Mouse (Mus musculus) MEL (cell line): Measurements from ENCODE around the gene Fgd3. TPM values are rescaled to one million over a fixed set of nuclear protein-coding genes. Genes with fewer than 3 reads are reported as not detected.

Experiments used
- DNase-seq: peaks from one replicate; pipeline ENCODE4 v3.0.0; 2011; ENCODE audit warnings: low read depth, low spot score
- H3K27ac ChIP-seq: 2 replicates; pipeline ENCODE4 v1.5.1; 2012; ENCODE audit warnings: low read depth, mild to moderate bottlenecking, control low read depth, low read length, moderate library complexity; ENCODE audit not compliant: control insufficient read depth
- H3K27me3 ChIP-seq, 2 experiments: fragments of 150-350 bp in 1 of 2; sonication (generic) in 1 of 2; 2 replicates each; pipeline ENCODE4 v1.6.1; 2012; ENCODE audit warnings: low read length in 2 of 2, mild to moderate bottlenecking in 2 of 2, improper control_type of control experiment in 1 of 2, moderate library complexity in 1 of 2; ENCODE audit not compliant: insufficient read depth in 2 of 2, control insufficient read depth in 1 of 2
- H3K36me3 ChIP-seq, 2 experiments: 2 replicates each; pipeline ENCODE4 v1.6.1; 2012 to 2014; ENCODE audit warnings: low read length in 2 of 2, improper control_type of control experiment in 1 of 2, inconsistent platforms in 1 of 2, mild to moderate bottlenecking in 1 of 2; ENCODE audit not compliant: insufficient read depth in 2 of 2, control insufficient read depth in 1 of 2
- H3K4me1 ChIP-seq, 2 experiments: fragments of 150-350 bp in 1 of 2; sonication (generic) in 1 of 2; 2 replicates each; pipeline ENCODE4 v1.6.1; 2012; ENCODE audit warnings: low read length in 2 of 2, improper control_type of control experiment in 1 of 2, mild to moderate bottlenecking in 1 of 2; ENCODE audit not compliant: insufficient read depth in 2 of 2, control insufficient read depth in 1 of 2
- H3K4me3 ChIP-seq, 2 experiments: fragments of 150-350 bp in 1 of 2; sonication (generic) in 1 of 2; 2 replicates each; pipeline ENCODE4 v1.5.1; 2012; ENCODE audit warnings: low read depth in 2 of 2, low read length in 2 of 2, mild to moderate bottlenecking in 2 of 2, moderate library complexity in 2 of 2, control low read depth in 1 of 2, improper control_type of control experiment in 1 of 2; ENCODE audit not compliant: control insufficient read depth in 1 of 2, insufficient read depth in 1 of 2
- H3K79me2 ChIP-seq: 2 replicates; pipeline ENCODE4 v1.6.1; 2012; ENCODE audit warnings: mild to moderate bottlenecking, low read length, moderate library complexity; ENCODE audit not compliant: control insufficient read depth, poor library complexity, insufficient read depth
- H3K9ac ChIP-seq: 2 replicates; pipeline ENCODE4 v1.6.1; 2012; ENCODE audit warnings: low read depth, mild to moderate bottlenecking, control low read depth, low read length, moderate library complexity; ENCODE audit not compliant: control insufficient read depth, poor library complexity, severe bottlenecking
- H3K9me3 ChIP-seq: fragments of 150-350 bp; sonication (generic); replicated peaks from 2 replicates; pipeline ENCODE4 v1.6.1; 2012; ENCODE audit warnings: mild to moderate bottlenecking, low read length, improper control_type of control experiment, moderate library complexity; ENCODE audit not compliant: insufficient read depth
- BHLHE40 ChIP-seq: IDR thresholded peaks from 2 replicates; pipeline ENCODE4 v1.6.1; 2012; ENCODE audit warnings: low read depth, mild to moderate bottlenecking, inconsistent platforms, low read length, improper control_type of control experiment, borderline replicate concordance
- CHD1 ChIP-seq: IDR thresholded peaks from 2 replicates; pipeline ENCODE4 v1.6.1; 2012; ENCODE audit warnings: low read depth, mild to moderate bottlenecking, inconsistent platforms, low read length, improper control_type of control experiment
- ELF1 ChIP-seq: IDR thresholded peaks from 2 replicates; pipeline ENCODE4 v1.6.1; 2014; ENCODE audit warnings: low read depth, mild to moderate bottlenecking, inconsistent platforms, low read length, improper control_type of control experiment, moderate library complexity
- EP300 ChIP-seq, 2 experiments: IDR thresholded peaks; 2 replicates each; pipeline ENCODE4 v1.6.1; 2011; ENCODE audit warnings: improper control_type of control experiment in 2 of 2, low read length in 2 of 2, low read depth in 1 of 2, mild to moderate bottlenecking in 1 of 2
- ETS1 ChIP-seq: IDR thresholded peaks from 2 replicates; pipeline ENCODE4 v1.6.1; 2012; ENCODE audit warnings: low read depth, mild to moderate bottlenecking, inconsistent platforms, low read length, improper control_type of control experiment, moderate library complexity
- GATA1 ChIP-seq: IDR thresholded peaks from 2 replicates; pipeline ENCODE4 v1.6.1; 2011; ENCODE audit warnings: low read depth, low read length, improper control_type of control experiment
- HCFC1 ChIP-seq: IDR thresholded peaks from 2 replicates; pipeline ENCODE4 v1.6.1; 2012; ENCODE audit warnings: low read depth, mild to moderate bottlenecking, inconsistent platforms, low read length, improper control_type of control experiment, moderate library complexity
- KAT2A ChIP-seq: conservative IDR thresholded peaks from 2 replicates; pipeline ENCODE4 v1.6.1; 2012; ENCODE audit warnings: low read depth, low read length, improper control_type of control experiment, inconsistent platforms
- MAFK ChIP-seq: IDR thresholded peaks from 2 replicates; pipeline ENCODE4 v1.6.1; 2011; ENCODE audit warnings: low read depth, mild to moderate bottlenecking, low read length, improper control_type of control experiment, borderline replicate concordance
- MAX ChIP-seq: IDR thresholded peaks from 2 replicates; pipeline ENCODE4 v1.6.1; 2011; ENCODE audit warnings: low read length, improper control_type of control experiment
- MAZ ChIP-seq: IDR thresholded peaks from 2 replicates; pipeline ENCODE4 v1.6.1; 2012; ENCODE audit warnings: low read depth, mild to moderate bottlenecking, inconsistent platforms, low read length, improper control_type of control experiment
- MEF2A ChIP-seq: IDR thresholded peaks from 2 replicates; pipeline ENCODE4 v1.6.1; 2014; ENCODE audit warnings: low read depth, mild to moderate bottlenecking, inconsistent platforms, low read length, improper control_type of control experiment; ENCODE audit not compliant: poor library complexity, insufficient replicate concordance, severe bottlenecking; ENCODE audit errors: extremely low read depth
- MXI1 ChIP-seq: IDR thresholded peaks from 2 replicates; pipeline ENCODE4 v1.6.1; 2011; ENCODE audit warnings: mild to moderate bottlenecking, low read depth, low read length, improper control_type of control experiment
- MYC ChIP-seq: IDR thresholded peaks from 2 replicates; pipeline ENCODE4 v1.6.1; 2011; ENCODE audit warnings: low read depth, mild to moderate bottlenecking, low read length, improper control_type of control experiment, moderate library complexity
- NELFE ChIP-seq: IDR thresholded peaks from 2 replicates; pipeline ENCODE4 v1.6.1; 2011; ENCODE audit warnings: low read depth, low read length, improper control_type of control experiment
- POLR2A ChIP-seq, 2 experiments: IDR thresholded peaks; 2 replicates each; pipeline ENCODE4 v1.6.1; 2011 to 2012; ENCODE audit warnings: low read length in 2 of 2, mild to moderate bottlenecking in 2 of 2, control low read depth in 1 of 2, improper control_type of control experiment in 1 of 2, low read depth in 1 of 2, moderate library complexity in 1 of 2; ENCODE audit not compliant: control insufficient read depth in 1 of 2, insufficient read depth in 1 of 2, poor library complexity in 1 of 2
- POLR2AphosphoS2 ChIP-seq: IDR thresholded peaks from 2 replicates; pipeline ENCODE4 v1.6.1; 2011; ENCODE audit warnings: low read length, improper control_type of control experiment
- RCOR1 ChIP-seq: IDR thresholded peaks from 2 replicates; pipeline ENCODE4 v1.6.1; 2012; ENCODE audit warnings: low read depth, mild to moderate bottlenecking, inconsistent platforms, low read length, improper control_type of control experiment
- SIN3A ChIP-seq: IDR thresholded peaks from 2 replicates; pipeline ENCODE4 v1.6.1; 2012; ENCODE audit warnings: low read length, improper control_type of control experiment, inconsistent platforms
- SMC3 ChIP-seq: IDR thresholded peaks from 2 replicates; pipeline ENCODE4 v1.6.1; 2011; ENCODE audit warnings: low read depth, low read length, improper control_type of control experiment
- TAL1 ChIP-seq: IDR thresholded peaks from 2 replicates; pipeline ENCODE4 v1.6.1; 2012; ENCODE audit warnings: mild to moderate bottlenecking, inconsistent platforms, low read length, moderate library complexity, mixed read lengths
- TBP ChIP-seq: IDR thresholded peaks from 2 replicates; pipeline ENCODE4 v1.8.0; 2011; ENCODE audit warnings: low read depth, low read length, improper control_type of control experiment
- TCF12 ChIP-seq: IDR thresholded peaks from 2 replicates; pipeline ENCODE4 v1.6.1; 2014; ENCODE audit warnings: low read depth, mild to moderate bottlenecking, inconsistent platforms, low read length, improper control_type of control experiment, moderate library complexity
- UBTF ChIP-seq: IDR thresholded peaks from 2 replicates; pipeline ENCODE4 v1.6.1; 2012; ENCODE audit warnings: low read depth, mild to moderate bottlenecking, inconsistent platforms, low read length, improper control_type of control experiment, moderate library complexity, borderline replicate concordance; ENCODE audit not compliant: insufficient read depth
- USF2 ChIP-seq, 2 experiments: IDR thresholded peaks; 2 replicates each; pipeline ENCODE4 v1.6.1; 2011 to 2012; ENCODE audit warnings: improper control_type of control experiment in 2 of 2, low read length in 2 of 2, borderline replicate concordance in 1 of 2, inconsistent platforms in 1 of 2, low read depth in 1 of 2, mild to moderate bottlenecking in 1 of 2; ENCODE audit not compliant: insufficient read depth in 1 of 2
- ZC3H11A ChIP-seq: IDR thresholded peaks from 2 replicates; pipeline ENCODE4 v1.6.1; 2012; ENCODE audit warnings: low read depth, mild to moderate bottlenecking, inconsistent platforms, low read length, improper control_type of control experiment
- ZKSCAN1 ChIP-seq: IDR thresholded peaks from 2 replicates; pipeline ENCODE4 v1.6.1; 2012; ENCODE audit warnings: low read depth, mild to moderate bottlenecking, inconsistent platforms, low read length, improper control_type of control experiment, moderate library complexity
- ZMIZ1 ChIP-seq: IDR thresholded peaks from 2 replicates; pipeline ENCODE4 v1.6.1; 2012; ENCODE audit warnings: low read depth, mild to moderate bottlenecking, inconsistent platforms, low read length, improper control_type of control experiment, moderate library complexity
- ZNF384 ChIP-seq: IDR thresholded peaks from 2 replicates; pipeline ENCODE4 v1.6.1; 2012; ENCODE audit warnings: low read depth, mild to moderate bottlenecking, inconsistent platforms, low read length, improper control_type of control experiment
- polyA plus RNA-seq, 2 experiments: library from polyadenylated mRNA; stranded (reverse) in 1 of 2; unstranded in 1 of 2; fragments of >175 nt in 1 of 2; fragments of >200 nt in 1 of 2; gene quantifications; 2 replicates each; pipeline versions ENCODE4 v1.2.1 to v1.2.4; 2012; ENCODE audit warnings: low replicate concordance in 2 of 2, low read depth in 1 of 2; ENCODE audit not compliant: insufficient read length in 2 of 2, insufficient read depth in 1 of 2, missing spikeins in 1 of 2
- total RNA-seq: library from RNA; depleted of rRNA; stranded (reverse); fragments of 300-350 nt; gene quantifications from 2 replicates; pipeline ENCODE4 v1.2.3, GENCODE M21; 2012

Gene Fgd3
- total and polyA plus RNA-seq, 3 experiments: 5.0 to 6.9 TPM; not detected in 1

DNA sequence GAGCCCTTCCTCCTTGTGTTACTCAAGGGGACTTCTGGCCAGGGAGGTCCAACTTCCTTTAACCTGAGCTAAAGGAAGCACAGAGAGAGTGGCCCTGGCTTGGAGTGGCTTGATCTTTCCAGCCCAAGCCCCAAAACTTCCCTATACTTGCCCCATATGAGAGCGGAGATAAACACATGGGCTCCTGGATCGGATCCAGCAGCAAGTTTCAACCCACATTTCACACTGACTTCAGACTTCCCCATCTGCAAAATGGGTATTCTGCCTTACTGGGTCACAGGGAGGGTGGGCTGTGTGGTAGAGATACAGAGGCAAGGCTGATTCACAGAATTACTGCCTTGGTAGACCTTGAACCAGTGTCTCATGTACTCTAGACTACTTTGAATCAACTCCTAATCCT lies 76.6 kb downstream of the Fgd3 start:
- Histone ChIP-seq H3K27ac (peak overlapping the region; percentile 90), H3K79me2 (no peaks in the 10 kb centered on the region), H3K27me3 (no peaks in the 10 kb centered on the region), H3K9me3 (no peaks in the 10 kb centered on the region), H3K9ac (peak overlapping the region; percentile 34), H3K4me3 (no peak overlapping the region), H3K36me3 (peaks cover 0 to 7% of the 10 kb centered on the region in 2 experiments; a peak in 2 of 4 replicates), H3K4me1 (peaks cover 3 to 21% of the 10 kb centered on the region in 2 experiments)
- DNase-seq: peak; percentile 93
- TF ChIP-seq UBTF: no peak
- no peak for TF ChIP-seq CHD1
- no peak for TF ChIP-seq MEF2A
- TF ChIP-seq MXI1: peak; percentile 63
- peak; percentile 75 to 86 for TF ChIP-seq EP300 (IDR thresholded peaks at IDR 0.05; ENCODE audit: low read depth in 1 of 2, low read length in 2 of 2)
- TF ChIP-seq TAL1: peak; percentile 84
- peak; percentile 84 for TF ChIP-seq GATA1
- TF ChIP-seq HCFC1: peak; percentile 41; the same call in 1 of the 2 replicates
- TF ChIP-seq ELF1: no peak
- TF ChIP-seq SMC3: no peak
- peak; percentile 81 for TF ChIP-seq TCF12
- no peak; a peak in 1 of 4 replicates for TF ChIP-seq POLR2A (IDR thresholded peaks at IDR 0.05; ENCODE audit: control insufficient read depth in 1 of 2, insufficient read depth in 1 of 2, low read depth in 1 of 2, low read length in 2 of 2, poor library complexity in 1 of 2)
- TF ChIP-seq USF2 (IDR thresholded peaks at IDR 0.05; ENCODE audit: borderline replicate concordance in 1 of 2, insufficient read depth in 1 of 2, low read depth in 1 of 2, low read length in 2 of 2): no peak
- TF ChIP-seq MAX: peak; percentile 70; the same call in 1 of the 2 replicates
- no peak for TF ChIP-seq ZMIZ1
- TF ChIP-seq SIN3A: peak; percentile 83
- peak; percentile 87; the same call in 1 of the 2 replicates for TF ChIP-seq MYC
- TF ChIP-seq KAT2A: no peak
- TF ChIP-seq ZC3H11A: no peak
- TF ChIP-seq MAFK: no peak
- no peak for TF ChIP-seq BHLHE40
- TF ChIP-seq NELFE: no peak
- TF ChIP-seq ZKSCAN1: 0 out of 2 replicates have a peak, but pooled peaks have one; percentile 61
- TF ChIP-seq POLR2AphosphoS2: no peak
- no peak for TF ChIP-seq ZNF384
- 0 out of 2 replicates have a peak, but pooled peaks have one; percentile 36 for TF ChIP-seq TBP
- peak; percentile 96 for TF ChIP-seq ETS1
- TF ChIP-seq RCOR1: peak; percentile 88
- peak; percentile 66; the same call in 1 of the 2 replicates for TF ChIP-seq MAZ
